Mouse (Mus musculus) CD8-positive naive resting alpha-beta T cell, adult 2 months (primary cell): ENCODE measurements around the gene Cks2.
A peak's percentile ranks its signal among the peaks of the same experiment; 100 is the strongest.
"Not testable (repeated sequence)": the region's sequence is repeated elsewhere in the genome, so short reads cannot be mapped to it uniquely, and the experiment has no call there.

Experiments
- DNase-seq, 2 experiments: peaks; one replicate each; pipeline ENCODE4 v3.0.0; 2022; ENCODE audit warnings: low read depth in 2 of 2, low spot score in 2 of 2

The Cks2 gene

GRCm38 (mm10) chr13:51638958-51639357 lies 6.1 kb upstream of the Cks2 start:
- DNase-seq, result no peak

GRCm38 (mm10) chr13:51641424-51641823 lies 3.6 kb upstream of the Cks2 start:
- no peak for DNase-seq

- DNase-seq, result no peak
Measured at GRCm38 (mm10) chr13:51642171-51642778, 2.8 kb upstream of the Cks2 start.

GRCm38 (mm10) chr13:51643924-51644828 lies 856 bp upstream of the Cks2 start:
- DNase-seq, result no peak

GRCm38 (mm10) chr13:51645872-51646271 lies 840 bp downstream of the Cks2 start:
- DNase-seq, result no peak

- DNase-seq, result no peak
Measured at GRCm38 (mm10) chr13:51646362-51647027, 1.5 kb downstream of the Cks2 start.

GRCm38 (mm10) chr13:51647770-51648169 lies 2.7 kb downstream of the Cks2 start:
- no peak for DNase-seq

- no peak for DNase-seq
Measured at GRCm38 (mm10) chr13:51648237-51648636, 3.2 kb downstream of the Cks2 start.

GRCm38 (mm10) chr13:51649740-51650139 lies 4.7 kb downstream of the Cks2 start:
- DNase-seq, result no peak

- DNase-seq, result peak; percentile 93 to 95
Measured at GRCm38 (mm10) chr13:51651408-51652064, 6.5 kb downstream of the Cks2 start, which contains the start of gene Secisbp2. Secisbp2 (plus strand) TSS chr13:51651697.

GRCm38 (mm10) chr13:51653159-51653558 lies 8.1 kb downstream of the Cks2 start:
- DNase-seq, result no peak

- DNase-seq, result no peak
Measured at GRCm38 (mm10) chr13:51653961-51654360, 8.9 kb downstream of the Cks2 start.

- DNase-seq, result no peak
Measured at GRCm38 (mm10) chr13:51656516-51657235, 11.6 kb downstream of the Cks2 start.

- no peak for DNase-seq
Measured at GRCm38 (mm10) chr13:51658094-51658493, 13.1 kb downstream of the Cks2 start.

- DNase-seq, result no peak
Measured at GRCm38 (mm10) chr13:51659573-51659972, 14.5 kb downstream of the Cks2 start.

- no peak for DNase-seq
Measured at GRCm38 (mm10) chr13:51663561-51663960, 18.5 kb downstream of the Cks2 start.

GRCm38 (mm10) chr13:51668195-51668594 lies 23.2 kb downstream of the Cks2 start:
- DNase-seq, result not testable (repeated sequence)

GRCm38 (mm10) chr13:51676641-51677040 lies 31.6 kb downstream of the Cks2 start:
- no peak for DNase-seq

- DNase-seq, result no peak
Measured at GRCm38 (mm10) chr13:51677041-51677440, 32.0 kb downstream of the Cks2 start.

- DNase-seq, result no peak
Measured at GRCm38 (mm10) chr13:51677630-51678185, 32.7 kb downstream of the Cks2 start.
